Mouse (Mus musculus): Measurements from ENCODE around the gene Parp3.

- TF ChIP-seq CTCF (conservative IDR thresholded peaks at IDR 0.05; ENCODE audit: insufficient read depth, insufficient read length, low read depth, low read length) (no peak), POLR2A (IDR thresholded peaks at IDR 0.05; ENCODE audit: low read depth, low read length) (no peak)
These were observed 42.7 kb upstream of the Parp3 start for GRCm38 (mm10) chr9:106519433-106519832.

Data from kidney, adult 2 months (tissue).